20 mouse cellular contexts compared by ENCODE assay signal in genomic region chr17:46418628-46419027, GRCm38 (mm10). TPM values are rescaled to one million over a fixed set of nuclear protein-coding genes. Genes with fewer than 3 reads are reported as not detected.
DNase-seq lines count a peak whose midpoint lies in the region; ATAC-seq and TF ChIP-seq lines count a peak whose summit lies in the region.
"Had no signal": no experiment of that assay in that cellular context is flagged by ENCODE, and none has a peak within 500 bp of the region (broad histone marks: within the 10 kb centered on the region; RNA-seq: fewer than 3 reads in every experiment).

No protein-coding gene starts in this region.

- H3K4me1 ChIP-seq in heart, embryonic 13.5 days, result no peaks in the 10 kb centered on the region
- no peaks in the 10 kb centered on the region for H3K4me1 ChIP-seq in lung, postnatal 0 days (ENCODE audit: insufficient read depth, low read depth, low read length)
- H3K4me1 ChIP-seq in lung, adult 2 months (ENCODE audit: control insufficient read depth, insufficient read depth, low read length), result no peaks in the 10 kb centered on the region
- H3K4me1 ChIP-seq: megakaryocyte, embryonic 14.5 days; neural tube, embryonic 15.5 days had no signal

- 0 out of 2 replicates have a peak overlapping the region, but pooled peaks have one; percentile 24 for H3K9ac ChIP-seq in heart, embryonic 13.5 days
- H3K9ac ChIP-seq in lung, postnatal 0 days (replicated peaks; ENCODE audit: low read depth), result no peak overlapping the region
- H3K9ac ChIP-seq: limb, embryonic 12.5 days; neural tube, embryonic 15.5 days had no signal

- no peaks in the 10 kb centered on the region for H3K9me3 ChIP-seq in heart, embryonic 13.5 days
- no peaks in the 10 kb centered on the region for H3K9me3 ChIP-seq in lung, postnatal 0 days (ENCODE audit: low read length)
- H3K9me3 ChIP-seq: limb, embryonic 12.5 days; megakaryocyte, embryonic 14.5 days; neural tube, embryonic 15.5 days had no signal

- H3K27me3 ChIP-seq in heart, embryonic 13.5 days (replicated peaks), result no peaks in the 10 kb centered on the region
- H3K27me3 ChIP-seq in lung, postnatal 0 days (replicated peaks; ENCODE audit: insufficient read depth, low read length), result no peaks in the 10 kb centered on the region
- H3K27me3 ChIP-seq: limb, embryonic 12.5 days; megakaryocyte, embryonic 14.5 days; neural tube, embryonic 15.5 days had no signal

- H3K4me2 ChIP-seq in heart, embryonic 13.5 days, result no peak overlapping the region
- H3K4me2 ChIP-seq in lung, postnatal 0 days (replicated peaks; ENCODE audit: low read depth, low read length), result no peak overlapping the region
- H3K4me2 ChIP-seq: limb, embryonic 12.5 days; neural tube, embryonic 15.5 days had no signal

- DNase-seq in cerebellum, postnatal 10 days, result peak; percentile 52 to 58
- DNase-seq in heart, postnatal 4 days, result no peak
- peak; percentile 33 for DNase-seq in lung, postnatal 0 days (ENCODE audit: low spot score)
- DNase-seq in lung, adult 2 months, result no peak
- DNase-seq: adrenal gland, adult 8-10 months; retina, postnatal 1 day; spleen, adult 18-20 months; thymus, postnatal 25 days had no signal

- TF ChIP-seq POLR2A in lung, adult 2 months (IDR thresholded peaks at IDR 0.05; ENCODE audit: borderline replicate concordance, extremely low read depth, low read depth, low read length), result no peak

- H3K36me3 ChIP-seq in heart, embryonic 13.5 days, result peaks cover 25% of the 10 kb centered on the region
- peaks cover under 1% of the 10 kb centered on the region; the same call in 1 of the 2 replicates for H3K36me3 ChIP-seq in lung, postnatal 0 days (ENCODE audit: insufficient read depth, low read length)

- no peak overlapping the region for H3K27ac ChIP-seq in heart, embryonic 13.5 days (replicated peaks)
- H3K27ac ChIP-seq in lung, postnatal 0 days (ENCODE audit: low read length), result no peak overlapping the region
- H3K27ac ChIP-seq: limb, embryonic 12.5 days; neural tube, embryonic 15.5 days had no signal

- ATAC-seq in cerebellum, adult (ENCODE audit: insufficient number of reproducible peaks, low FRiP score, low TSS enrichment), result no peak
- no peak for ATAC-seq in heart, embryonic 13.5 days (ENCODE audit: extremely low read depth, insufficient number of reproducible peaks, low FRiP score, low TSS enrichment)
- no peak for ATAC-seq in lung, postnatal 0 days
- ATAC-seq in erythroid progenitor cell, adult 5-6 weeks (replicated peaks; ENCODE audit: low FRiP score, poor library complexity, severe bottlenecking), result no peak
- no peak for ATAC-seq in CD4-positive, CD25-positive, alpha-beta regulatory T cell, adult 4 months
- ATAC-seq: forebrain, embryonic 16.5 days had no signal

- no peak for TF ChIP-seq CTCF in lung, postnatal 0 days (IDR thresholded peaks at IDR 0.05)
- TF ChIP-seq CTCF in lung, adult 2 months (IDR thresholded peaks at IDR 0.05; ENCODE audit: insufficient read depth, low read length), result no peak

- no peak overlapping the region for H3K4me3 ChIP-seq in heart, embryonic 13.5 days
- no peak overlapping the region for H3K4me3 ChIP-seq in lung, postnatal 0 days (ENCODE audit: low read depth, low read length)
- no peak overlapping the region for H3K4me3 ChIP-seq in lung, adult 2 months (replicated peaks; ENCODE audit: extremely low read depth, low read depth, low read length)
- H3K4me3 ChIP-seq: limb, embryonic 12.5 days; megakaryocyte, embryonic 14.5 days; neural tube, embryonic 15.5 days had no signal

- TF ChIP-seq EP300 in lung, postnatal 0 days (IDR thresholded peaks at IDR 0.05), result no peak

- 73% methylated on average over 5 of the region's 5 CpGs for WGBS in heart, embryonic 13.5 days
- WGBS in lung, postnatal 0 days, result 70% methylated on average over 5 of the region's 5 CpGs
- 55% methylated on average over 5 of the region's 5 CpGs for WGBS in lung, adult 2 months

RNA-seq across cellular contexts. Expression of gene Crip3, which starts 10.1 kb away (rescaled TPM):
- polyA plus RNA-seq in heart, embryonic 13.5 days (2015; fragmentation: Nextera tagmentation; extraction: Ambion mirVana), result 1.2 TPM in 2 replicates
- total RNA-seq in heart, postnatal 4 days (2021), result under 1 TPM; 0.36 to 0.52 TPM
- polyA plus RNA-seq in lung, postnatal 0 days (2015; fragmentation: Nextera tagmentation; extraction: Ambion mirVana), result 0.76 and 0.81 TPM in 2 replicates
- 3.3 and 6.8 TPM in 2 replicates for polyA plus RNA-seq in lung, adult 2 months (2012; rRNA removed)
- total RNA-seq in erythroid progenitor cell, adult 5-6 weeks (2015; ENCODE audit: low replicate concordance), result not detected in 2 replicates
- total RNA-seq in erythroid progenitor cell, adult 5-6 weeks (2017; ENCODE audit: low replicate concordance), result not detected in 2 replicates
- polyA plus RNA-seq in CD4-positive, CD25-positive, alpha-beta regulatory T cell, adult 4 months (2017; shearing (Covaris generic)), result not detected
- total RNA-seq: granulocyte monocyte progenitor cell, adult 5-6 weeks had no signal
- polyA plus RNA-seq: liver, embryonic 16.5 days had no signal

RNA-seq across cellular contexts. Expression of gene Slc22a7, which starts 19.6 kb away (rescaled TPM):
- not detected in 2 replicates for polyA plus RNA-seq in heart, embryonic 13.5 days (2015; fragmentation: Nextera tagmentation; extraction: Ambion mirVana)
- not detected for total RNA-seq in heart, postnatal 4 days (2021)
- polyA plus RNA-seq in lung, postnatal 0 days (2015; fragmentation: Nextera tagmentation; extraction: Ambion mirVana), result not detected in 2 replicates
- not detected in 2 replicates for polyA plus RNA-seq in lung, adult 2 months (2012; rRNA removed)
- not detected in 2 replicates for total RNA-seq in erythroid progenitor cell, adult 5-6 weeks (2015; ENCODE audit: low replicate concordance)
- total RNA-seq in erythroid progenitor cell, adult 5-6 weeks (2017; ENCODE audit: low replicate concordance), result not detected in 2 replicates
- polyA plus RNA-seq in CD4-positive, CD25-positive, alpha-beta regulatory T cell, adult 4 months (2017; shearing (Covaris generic)), result not detected
- total RNA-seq: adrenal gland, adult 8-10 months; granulocyte monocyte progenitor cell, adult 5-6 weeks had no signal
- polyA plus RNA-seq: embryonic facial prominence, embryonic 14.5 days; forebrain, embryonic 16.5 days; limb, embryonic 12.5 days; neural tube, embryonic 15.5 days; stomach, embryonic 16.5 days had no signal

RNA-seq across cellular contexts. Expression of gene Zfp318, which starts 35.1 kb away (rescaled TPM):
- polyA plus RNA-seq in heart, embryonic 13.5 days (2015; fragmentation: Nextera tagmentation; extraction: Ambion mirVana), result 5.1 and 5.2 TPM in 2 replicates
- 10 to 100 TPM; 24.2 to 25.8 TPM for total RNA-seq in heart, postnatal 4 days (2021)
- 5.8 and 6.3 TPM in 2 replicates for polyA plus RNA-seq in lung, postnatal 0 days (2015; fragmentation: Nextera tagmentation; extraction: Ambion mirVana)
- 11.2 and 12.5 TPM in 2 replicates for polyA plus RNA-seq in lung, adult 2 months (2012; rRNA removed)
- total RNA-seq in erythroid progenitor cell, adult 5-6 weeks (2015; ENCODE audit: low replicate concordance), result 0.72 and 8.8 TPM in 2 replicates
- total RNA-seq in erythroid progenitor cell, adult 5-6 weeks (2017; ENCODE audit: low replicate concordance), result 3.3 and 10.1 TPM in 2 replicates
- polyA plus RNA-seq in CD4-positive, CD25-positive, alpha-beta regulatory T cell, adult 4 months (2017; shearing (Covaris generic)), result 1 to 10 TPM; 5.0 to 6.7 TPM

Comparison
In these comparisons a context has a peak if more than half of its experiments do, and no peak if none do; other contexts are left out.
1. DNase-seq: peak in cerebellum, postnatal 10 days (2 of 2) and lung, postnatal 0 days (single experiment); none in heart, postnatal 4 days (single experiment) and lung, adult 2 months (single experiment).